Mouse (Mus musculus): Measurements from ENCODE around the gene Zfp825. TPM values are rescaled to one million over a fixed set of nuclear protein-coding genes. Genes with fewer than 3 reads are reported as not detected.
"Not testable (repeated sequence)": the region's sequence is repeated elsewhere in the genome, so short reads cannot be mapped to it uniquely, and the experiment has no call there.

Zfp825 gene
- total RNA-seq (2021), result 1 to 10 TPM; 5.2 to 6.2 TPM
- long read RNA-seq, experiment 1, partial matches to known transcripts, result 0 of 4 reads
- long read RNA-seq, experiment 1, other reads (novel, unspliced or antisense), result 0 of 4 reads
- long read RNA-seq, experiment 2, transcript Zfp825-203 (5 exons, 1,549 nt), result major isoform, 9 of 11 reads
- long read RNA-seq, experiment 2, partial matches to known transcripts, result 0 of 11 reads
- long read RNA-seq, experiment 2, other reads (novel, unspliced or antisense), result 1 of 11 reads

GRCm38 (mm10) chr13:74493911-74494679 is at the start of gene Zfp825:
Zfp825 (minus strand) TSS chr13:74493992.
- intact Hi-C loops (cut with DNase I), result no loop called here

GRCm38 (mm10) chr13:74535418-74535817 is 41.6 kb upstream of the Zfp825 start:
- DNase-seq; intact Hi-C loops (cut with DNase I): not testable (repeated sequence)

More at GRCm38 (mm10) chr13:74493911-74494679, at the start of gene Zfp825:
- peak; percentile 40 to 61 for DNase-seq

GRCm38 (mm10) chr13:74534864-74535263 is 41.1 kb upstream of the Zfp825 start:
- intact Hi-C loops (cut with DNase I), result not testable (repeated sequence)
- DNase-seq, result peak in 1 of 2 experiments; percentile 10

- intact Hi-C loops (cut with DNase I), result no loop called here
- no peak for DNase-seq
Measured at GRCm38 (mm10) chr13:74534096-74534495, 40.3 kb upstream of the Zfp825 start.

GRCm38 (mm10) chr13:74531251-74531650 is 37.5 kb upstream of the Zfp825 start:
- intact Hi-C loops (cut with DNase I); DNase-seq: not testable (repeated sequence)

GRCm38 (mm10) chr13:74529372-74529715 is 35.6 kb upstream of the Zfp825 start:
- DNase-seq; intact Hi-C loops (cut with DNase I): not testable (repeated sequence)

GRCm38 (mm10) chr13:74528519-74529371 is 35.0 kb upstream of the Zfp825 start:
- intact Hi-C loops (cut with DNase I); DNase-seq: not testable (repeated sequence)

- peak; percentile 54 to 56 for DNase-seq
- intact Hi-C loops (cut with DNase I), result no loop called here
Measured at GRCm38 (mm10) chr13:74522481-74523237, 28.9 kb upstream of the Zfp825 start.

- DNase-seq; intact Hi-C loops (cut with DNase I): not testable (repeated sequence)
Measured at GRCm38 (mm10) chr13:74522141-74522480, 28.3 kb upstream of the Zfp825 start.

- DNase-seq, result not testable (repeated sequence)
- intact Hi-C loops (cut with DNase I), result loop anchor here (10.0 kb wide), 1 partner anchor 163 kb away; no protein-coding TSS in a partner anchor
Measured at GRCm38 (mm10) chr13:74507981-74508380, 14.2 kb upstream of the Zfp825 start.

GRCm38 (mm10) chr13:74502851-74503250 is 9.1 kb upstream of the Zfp825 start:
- intact Hi-C loops (cut with DNase I), result loop anchor here (10.0 kb wide), 1 partner anchor 158 kb away; no protein-coding TSS in a partner anchor
- DNase-seq, result not testable (repeated sequence)

- DNase-seq, result not testable (repeated sequence)
- intact Hi-C loops (cut with DNase I), result loop anchor here (10.0 kb wide), 1 partner anchor 155 kb away; no protein-coding TSS in a partner anchor
Measured at GRCm38 (mm10) chr13:74499696-74500095, 5.9 kb upstream of the Zfp825 start.

GRCm38 (mm10) chr13:74484326-74484725 is 9.5 kb downstream of the Zfp825 start:
- intact Hi-C loops (cut with DNase I); DNase-seq: not testable (repeated sequence)

GRCm38 (mm10) chr13:74471468-74471867 is 22.3 kb downstream of the Zfp825 start:
- DNase-seq; intact Hi-C loops (cut with DNase I): not testable (repeated sequence)

GRCm38 (mm10) chr13:74462699-74463385 is 30.9 kb downstream of the Zfp825 start:
- peak; percentile 64 to 74 for DNase-seq
- intact Hi-C loops (cut with DNase I), result no loop called here

GRCm38 (mm10) chr13:74462318-74462698 is 31.5 kb downstream of the Zfp825 start:
- DNase-seq; intact Hi-C loops (cut with DNase I): not testable (repeated sequence)

GRCm38 (mm10) chr13:74439895-74440294 is 53.9 kb downstream of the Zfp825 start:
- DNase-seq, result no peak
- intact Hi-C loops (cut with DNase I), result no loop called here

Measured in gastrocnemius, postnatal 36 days (tissue).